Mouse (Mus musculus) stomach, postnatal 0 days (tissue): ENCODE data around the gene Fank1.

ENCODE experiments used
- CTCF ChIP-seq: IDR thresholded peaks from 2 replicates; pipeline ENCODE4 v1.5.1; 2016; ENCODE audit warnings: antibody characterized with exemption, low read depth, mild to moderate bottlenecking, moderate library complexity
- EP300 ChIP-seq: optimal IDR thresholded peaks from 2 replicates; pipeline ENCODE3; 2016; ENCODE audit warnings: antibody characterized with exemption

GRCm38 (mm10) chr7:133730324-133731191, 46.1 kb upstream of the Fank1 start:
- TF ChIP-seq CTCF (no peak), EP300 (no peak)
